Mouse (Mus musculus) embryo, embryonic 11 days (tissue): Measurements from ENCODE around the gene Plekha8.

Experiments
- DNase-seq: peaks from one replicate; pipeline ENCODE4 v3.0.0-alpha.2; 2015

Gene Plekha8

DNA sequence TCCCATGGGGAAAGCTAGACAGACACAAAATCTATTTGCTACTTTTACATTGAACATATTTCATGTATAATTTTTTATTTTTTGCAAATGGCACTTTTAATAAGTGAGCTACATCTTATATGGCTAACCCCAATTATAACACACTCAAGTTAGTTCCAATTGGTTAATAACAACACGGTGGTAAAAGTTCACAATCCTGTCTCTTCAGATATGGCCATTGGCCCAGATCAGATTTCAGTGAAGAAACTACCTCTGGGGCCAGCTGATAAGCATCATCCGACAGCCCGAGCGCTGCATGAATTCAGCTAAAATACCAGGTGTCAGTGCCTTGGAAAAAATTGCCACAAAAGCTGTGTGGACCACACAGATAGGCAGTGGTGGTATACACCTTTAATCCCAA, 7.2 kb upstream of the Plekha8 start:
- DNase-seq: no peak

DNA sequence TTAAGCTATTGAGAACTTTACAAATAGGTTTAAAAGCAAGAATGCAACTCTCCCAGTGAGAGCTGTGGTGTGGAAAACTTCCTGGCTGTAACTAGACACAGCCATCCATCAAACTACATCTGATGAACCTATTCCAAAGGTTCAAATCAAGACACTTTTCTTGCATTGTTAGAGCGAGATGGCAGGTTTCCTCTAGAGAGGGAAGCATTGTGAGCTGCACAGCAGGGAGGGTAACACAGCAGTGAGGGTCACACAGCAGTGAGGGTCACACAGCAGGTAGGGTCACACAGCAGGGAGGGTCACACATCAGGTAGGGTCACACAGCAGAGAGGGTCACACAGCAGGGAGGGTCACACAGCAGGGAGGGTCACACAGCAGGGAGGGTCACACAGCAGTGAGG, 6.7 kb upstream of the Plekha8 start:
- no peak for DNase-seq

- no peak for DNase-seq
Measured at GRCm38 (mm10) chr6:54590691-54591090, 4.2 kb upstream of the Plekha8 start.

- no peak for DNase-seq
Measured at GRCm38 (mm10) chr6:54591778-54592177, 3.1 kb upstream of the Plekha8 start.

DNA sequence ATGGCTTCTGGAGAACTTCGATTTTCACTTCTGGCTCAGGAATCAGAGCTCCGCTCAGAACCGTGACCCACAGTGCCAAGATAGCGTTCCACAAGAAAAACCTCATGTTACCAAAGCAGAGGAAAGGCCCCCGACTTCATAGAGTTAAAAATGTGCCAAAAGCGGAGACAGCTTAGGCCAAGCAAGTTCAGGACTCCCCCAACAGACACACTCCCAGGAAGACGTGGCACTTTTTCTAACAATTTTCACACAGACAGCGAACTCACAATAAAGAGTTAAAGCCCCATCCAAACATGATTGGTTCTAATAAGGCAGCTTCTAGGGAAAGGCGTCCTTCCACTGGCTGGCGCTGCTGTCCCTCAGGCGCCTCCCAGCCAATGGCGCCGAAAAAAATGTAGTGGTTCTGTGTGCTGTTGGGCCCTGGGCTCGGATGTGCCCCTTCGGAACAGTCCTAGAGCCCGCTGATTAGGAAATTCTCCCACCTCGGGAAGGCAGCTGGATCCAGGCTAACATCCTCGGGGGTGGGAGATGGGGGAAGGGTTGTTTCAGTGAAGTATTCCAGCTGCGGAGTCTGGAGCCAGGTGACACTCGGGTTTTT, 1.9 kb upstream of the Plekha8 start:
- DNase-seq: peak; percentile 92

- DNase-seq: no peak
Measured at GRCm38 (mm10) chr6:54593766-54594468, 994 bp upstream of the Plekha8 start.

DNA sequence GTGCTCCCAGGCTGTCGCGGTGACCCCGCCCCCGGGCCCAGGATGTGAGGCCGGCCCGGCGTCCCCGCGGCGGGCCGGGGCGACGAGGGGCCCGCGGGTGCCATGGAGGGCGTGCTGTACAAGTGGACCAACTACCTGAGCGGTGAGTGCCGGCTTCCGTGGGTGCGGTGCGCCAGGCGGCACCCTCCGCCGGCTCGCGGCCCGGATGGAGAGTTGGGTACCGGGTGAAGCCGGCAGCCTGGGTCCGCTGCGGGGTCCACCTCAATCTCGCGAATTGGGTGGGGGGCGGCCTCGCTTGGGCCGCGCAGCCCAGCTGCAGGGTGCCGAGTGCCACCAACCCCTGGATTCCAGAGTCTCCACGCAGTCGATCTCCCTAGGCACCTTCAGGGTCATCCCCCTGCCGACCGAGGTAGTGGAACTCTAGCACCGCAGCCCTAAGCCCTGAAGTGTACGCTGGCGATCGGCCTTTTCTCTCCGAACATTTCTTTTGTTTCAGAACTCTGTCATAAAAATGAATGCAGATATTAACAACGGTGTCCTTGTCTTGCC, 493 bp downstream of the Plekha8 start:
- no peak for DNase-seq

GRCm38 (mm10) chr6:54597208-54597607, 2.3 kb downstream of the Plekha8 start, which contains the start of gene Fkbp14:
TSS of gene Fkbp14 (minus strand) at chr6:54597308.
- no peak for DNase-seq

DNA sequence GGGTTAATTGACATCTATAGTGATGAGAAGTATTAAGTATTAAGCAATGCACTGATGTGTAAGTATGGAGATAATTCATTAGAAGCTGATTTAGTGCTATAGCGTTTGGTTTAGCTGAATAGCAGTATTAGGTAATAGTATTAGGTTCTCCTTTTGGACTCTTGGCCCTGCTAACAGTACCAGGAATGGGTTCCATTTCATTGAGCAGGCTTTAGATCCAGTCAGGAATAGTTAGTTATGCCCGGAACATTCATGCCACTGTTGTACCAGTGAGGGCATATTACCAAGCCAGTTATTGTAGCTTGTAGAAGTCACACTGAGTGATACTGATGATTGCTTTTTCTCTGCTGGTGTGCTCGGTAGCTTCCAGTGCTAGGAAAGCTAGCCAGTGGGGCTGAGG, 2.8 kb downstream of the Plekha8 start:
- DNase-seq: no peak

DNA sequence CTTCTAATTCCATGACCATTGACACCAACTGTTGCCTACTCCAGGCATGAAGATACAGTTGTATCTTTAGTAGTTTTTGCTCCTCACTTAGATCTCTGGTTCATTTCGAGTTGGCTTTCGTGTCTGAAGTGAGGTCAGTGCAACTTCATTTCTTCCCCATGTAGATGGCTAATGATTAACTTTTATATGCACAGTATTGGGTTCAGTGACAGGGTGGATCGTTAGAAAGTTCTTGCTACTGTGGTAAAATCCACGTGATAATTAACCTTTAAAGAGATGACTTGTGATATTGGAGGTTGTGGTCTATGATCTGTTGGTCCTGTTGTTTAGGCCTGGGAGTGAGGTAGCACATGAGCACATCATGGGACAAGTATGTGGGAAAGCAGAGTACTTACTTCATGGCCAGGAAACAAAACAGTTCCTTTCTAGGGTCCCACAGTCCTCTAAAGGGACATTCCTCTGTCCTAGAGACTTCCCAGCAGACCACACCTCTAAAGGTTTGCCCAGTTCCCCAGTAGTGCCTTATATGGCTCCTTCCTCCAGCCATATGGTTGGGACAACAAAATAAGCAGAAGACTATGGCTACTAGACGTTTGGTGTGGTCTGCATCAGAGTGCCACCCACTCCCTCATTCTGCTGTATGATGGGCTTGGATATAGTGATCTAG, 5.9 kb downstream of the Plekha8 start:
- DNase-seq: no peak

GRCm38 (mm10) chr6:54602891-54603290, 8.0 kb downstream of the Plekha8 start:
- no peak for DNase-seq

- no peak for DNase-seq
Measured at GRCm38 (mm10) chr6:54604001-54604715, 9.2 kb downstream of the Plekha8 start.

GRCm38 (mm10) chr6:54606241-54606640, 11.3 kb downstream of the Plekha8 start:
- DNase-seq: no peak

DNA sequence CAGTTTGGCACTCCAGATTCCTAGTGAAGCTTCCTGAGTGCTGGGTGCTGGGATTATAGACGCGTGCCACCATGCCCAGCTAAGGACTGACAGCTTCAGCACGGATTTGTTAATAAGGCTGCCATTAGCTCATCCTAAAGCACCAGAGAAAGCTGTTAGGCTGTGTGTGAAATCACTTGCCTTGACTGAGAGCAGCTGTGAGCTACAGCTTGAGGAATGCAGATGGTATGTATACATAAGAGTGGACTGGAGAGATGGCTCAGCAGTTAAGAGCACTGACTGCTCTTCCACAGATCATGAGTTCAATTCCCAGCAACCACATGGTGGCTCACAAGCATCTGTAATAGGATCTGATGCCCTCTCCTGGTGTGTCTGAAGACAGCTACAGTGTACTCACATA, 22.5 kb downstream of the Plekha8 start:
- DNase-seq: no peak

DNA sequence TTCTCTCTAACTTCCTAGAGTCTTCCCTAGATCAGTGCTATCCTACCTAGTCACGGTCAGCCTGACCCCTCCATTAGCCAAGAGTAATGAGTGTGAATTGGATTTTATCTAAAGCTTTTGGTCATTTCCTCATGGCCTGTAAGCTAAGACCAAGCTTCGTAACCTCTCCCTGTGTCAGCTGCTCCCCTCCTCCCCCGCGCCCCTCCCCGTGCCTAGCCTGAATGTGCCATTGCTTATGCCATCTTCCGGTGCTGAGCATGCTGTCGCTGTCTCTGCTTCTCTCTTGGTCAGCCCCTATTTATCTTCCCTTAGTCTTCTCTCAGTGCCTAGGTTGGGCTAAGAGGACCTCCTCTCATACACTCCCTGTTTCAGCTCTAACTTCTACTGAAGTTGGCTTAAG, 24.6 kb downstream of the Plekha8 start:
- DNase-seq: no peak

GRCm38 (mm10) chr6:54620357-54620756, 25.4 kb downstream of the Plekha8 start:
- DNase-seq: no peak

- DNase-seq: no peak
Measured at GRCm38 (mm10) chr6:54628381-54628780, 33.5 kb downstream of the Plekha8 start.

- peak; percentile 31 for DNase-seq
Measured at GRCm38 (mm10) chr6:54629734-54630133, 34.8 kb downstream of the Plekha8 start.

DNA sequence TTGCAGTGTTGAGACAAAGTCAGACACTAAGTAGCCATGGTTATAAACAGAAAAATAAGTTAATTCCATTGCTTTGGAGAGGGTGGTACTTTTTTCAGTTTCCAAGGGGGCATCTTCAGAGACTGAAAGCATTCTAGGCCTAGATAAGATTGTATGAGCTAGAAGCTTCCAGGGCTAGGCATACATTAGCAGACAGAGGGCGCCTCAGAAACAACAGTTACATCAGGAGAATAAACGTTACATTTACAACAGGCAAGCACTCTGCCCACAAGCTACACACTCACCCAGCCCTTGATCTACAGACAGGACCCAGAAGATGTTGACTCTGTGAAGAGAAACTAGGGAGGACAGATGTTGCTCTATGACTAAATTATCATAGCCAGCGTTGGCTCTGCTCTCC, 36.6 kb downstream of the Plekha8 start:
- peak; percentile 17 for DNase-seq

DNA sequence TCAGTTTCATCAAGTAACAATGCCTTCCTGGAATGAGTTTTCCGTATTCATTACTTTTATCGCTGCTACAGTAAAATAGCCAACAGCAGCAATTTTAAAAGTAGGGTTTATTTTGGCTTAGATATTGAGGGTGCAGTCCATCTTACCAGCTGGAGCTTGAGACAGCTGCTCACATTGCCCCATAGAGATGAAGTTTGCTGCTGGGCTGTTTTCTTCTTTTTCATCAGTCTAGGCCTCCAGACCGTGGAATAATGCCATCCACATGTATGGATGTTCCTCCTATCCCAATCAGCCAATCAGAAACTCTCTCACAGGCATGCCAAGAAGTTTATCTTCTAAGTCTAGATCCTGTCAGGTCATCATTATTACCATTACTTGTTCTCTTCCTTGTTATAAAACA, 45.0 kb downstream of the Plekha8 start:
- DNase-seq: no peak

DNA sequence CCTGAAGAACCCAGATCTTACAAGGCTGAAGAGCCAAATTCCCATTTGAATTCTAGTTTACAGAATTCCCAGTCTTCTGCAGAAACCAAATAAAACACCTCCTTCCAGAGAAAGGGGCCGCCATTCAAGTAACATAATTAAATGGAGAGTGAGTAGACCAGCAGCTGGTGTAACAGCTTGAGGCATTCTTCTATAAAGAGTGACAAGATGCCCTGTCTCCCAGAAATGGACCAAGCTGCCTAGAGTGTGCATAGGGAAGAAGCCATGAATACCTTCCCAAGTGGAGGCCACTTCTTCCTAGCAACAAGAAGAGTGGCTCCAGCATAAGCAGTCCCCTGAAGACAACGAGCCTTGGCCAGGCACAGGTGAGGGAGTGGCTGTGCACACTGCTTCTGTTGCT, 47.0 kb downstream of the Plekha8 start:
- no peak for DNase-seq

GRCm38 (mm10) chr6:54643181-54643580, 48.3 kb downstream of the Plekha8 start:
- DNase-seq: no peak

- no peak for DNase-seq
Measured at GRCm38 (mm10) chr6:54655471-54656095, 60.7 kb downstream of the Plekha8 start.
